Mouse (Mus musculus) inflammation-experienced regulatory T-cells, adult 6 months (primary cell): ENCODE data around the gene Eif4h. TPM values are rescaled to one million over a fixed set of nuclear protein-coding genes. Genes with fewer than 3 reads are reported as not detected.

Source experiments
- ATAC-seq: one replicate; pipeline ENCODE4 v1.8.0; 2017
- polyA plus RNA-seq, 3 experiments: library from polyadenylated mRNA; unstranded; fragments of 100-300 nt; shearing (Covaris generic); gene quantifications; one replicate each; pipeline ENCODE4 v1.2.1; 2017

Eif4h gene
- polyA plus RNA-seq, 3 experiments from 2014 or later = 92.8 to 133 (median 95.4) TPM

- ATAC-seq = no peak
These were observed 8.1 kb upstream of the Eif4h start for GRCm38 (mm10) chr5:134647394-134647793.

- no peak for ATAC-seq
These were observed 7.2 kb upstream of the Eif4h start for GRCm38 (mm10) chr5:134646461-134646860.

- no peak for ATAC-seq
These were observed 5.4 kb upstream of the Eif4h start for GRCm38 (mm10) chr5:134644643-134645118.

DNA sequence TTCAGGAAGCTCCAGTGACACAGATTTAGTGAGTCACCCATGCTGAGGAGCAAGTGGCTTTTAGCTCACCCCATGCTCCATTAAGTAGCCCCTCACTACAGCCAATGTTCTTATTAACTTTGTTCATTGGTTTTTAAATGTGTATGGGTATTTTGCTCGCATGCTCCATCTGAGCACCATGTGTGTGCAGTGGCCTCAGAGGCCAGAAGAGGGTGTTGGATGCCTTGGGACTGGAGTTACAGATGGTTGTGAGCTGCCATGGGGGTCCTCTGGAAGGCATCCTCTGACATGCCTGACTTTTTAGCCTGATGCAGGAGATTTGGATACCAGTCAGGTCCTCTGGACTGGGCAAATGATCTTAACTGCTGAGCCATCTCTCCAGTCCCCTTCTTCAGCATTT lies 4.8 kb upstream of the Eif4h start:
- ATAC-seq = no peak

- no peak for ATAC-seq
These were observed 1.1 kb upstream of the Eif4h start for GRCm38 (mm10) chr5:134640371-134640770.

DNA sequence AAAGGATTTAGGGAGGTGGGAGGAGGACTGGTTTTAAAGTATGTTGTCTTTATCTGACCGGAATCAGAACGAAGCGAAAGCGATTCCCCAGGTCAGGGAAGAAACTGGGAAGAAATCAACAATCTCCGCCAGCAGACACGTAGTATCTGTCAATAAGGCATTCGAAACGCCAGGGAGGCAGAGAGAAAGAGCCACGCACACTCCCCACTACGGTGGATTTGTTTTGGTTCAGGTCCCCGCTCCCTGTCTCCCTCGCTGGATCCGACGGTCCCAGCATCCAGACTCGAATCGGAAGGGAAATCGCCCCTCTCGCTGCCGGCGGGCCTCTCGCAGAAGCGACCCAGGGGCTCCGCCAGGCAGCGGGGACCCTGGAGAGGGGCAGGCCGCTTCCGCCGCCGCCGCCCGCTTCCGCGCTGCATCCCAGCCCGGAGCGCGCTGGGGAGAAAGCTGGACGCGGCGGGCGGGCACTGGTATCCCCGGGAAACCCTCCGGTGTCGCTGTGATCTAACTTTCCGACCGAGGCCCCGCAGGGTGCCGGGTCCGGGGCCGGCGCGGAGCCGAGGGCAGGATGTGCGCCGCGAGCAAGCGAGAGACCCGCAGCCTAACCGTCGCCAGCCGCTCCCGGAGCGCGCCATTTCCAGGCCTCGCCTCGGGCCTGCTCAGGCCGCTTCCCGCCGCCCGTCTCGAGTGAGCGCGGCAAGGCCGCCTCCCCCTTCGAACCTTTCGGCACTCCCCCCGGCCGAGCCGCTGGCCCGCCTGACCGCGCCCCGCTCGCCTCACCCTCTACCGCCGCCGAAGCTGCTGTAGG lies 625 bp downstream of the Eif4h start:
- ATAC-seq = peak; percentile 57

DNA sequence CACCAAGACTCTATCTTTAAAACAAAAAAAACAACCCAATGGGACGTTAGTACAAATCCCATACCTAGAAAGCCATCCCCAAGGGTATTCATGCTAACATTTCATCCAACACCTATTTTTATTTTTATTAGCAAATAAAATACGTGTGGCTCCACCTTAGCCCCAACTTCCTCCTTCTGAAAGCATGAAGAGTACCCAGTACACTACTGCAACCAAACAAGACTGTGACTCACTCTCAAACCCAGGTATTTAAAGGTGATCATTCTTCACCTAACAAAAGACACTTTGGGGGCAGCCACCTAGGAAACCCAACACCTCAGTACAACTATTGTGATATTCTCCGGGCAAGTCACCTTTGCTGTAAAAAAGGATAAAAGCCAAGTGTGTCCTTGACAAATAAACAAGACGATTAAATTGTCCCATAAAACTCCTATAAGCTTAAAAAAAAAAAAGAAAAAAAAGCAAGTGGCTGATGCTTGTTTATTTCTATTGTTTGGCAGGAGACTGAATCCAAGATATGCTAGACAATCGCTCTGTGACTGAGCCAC lies 1.4 kb downstream of the Eif4h start:
- peak; percentile 13 for ATAC-seq

DNA sequence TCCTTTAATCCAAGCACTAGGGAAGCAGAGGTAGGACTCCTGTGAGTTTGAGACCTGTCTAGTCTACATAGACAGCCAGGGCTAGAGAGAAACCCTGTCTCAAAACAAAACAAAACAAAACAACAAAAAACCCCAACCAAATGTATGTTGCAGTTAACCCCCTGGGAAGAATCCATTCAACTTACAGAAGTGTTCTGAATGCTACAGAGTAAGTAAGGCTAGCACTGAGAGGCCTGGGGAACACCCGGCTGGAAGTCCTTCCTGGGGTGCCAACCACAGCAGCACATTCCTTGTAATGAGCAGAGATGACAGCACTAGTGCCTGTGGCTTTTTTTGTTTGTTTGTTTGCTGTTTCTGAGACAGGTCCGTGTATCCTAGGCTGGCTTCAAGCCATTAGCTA lies 6.4 kb downstream of the Eif4h start:
- no peak for ATAC-seq

DNA sequence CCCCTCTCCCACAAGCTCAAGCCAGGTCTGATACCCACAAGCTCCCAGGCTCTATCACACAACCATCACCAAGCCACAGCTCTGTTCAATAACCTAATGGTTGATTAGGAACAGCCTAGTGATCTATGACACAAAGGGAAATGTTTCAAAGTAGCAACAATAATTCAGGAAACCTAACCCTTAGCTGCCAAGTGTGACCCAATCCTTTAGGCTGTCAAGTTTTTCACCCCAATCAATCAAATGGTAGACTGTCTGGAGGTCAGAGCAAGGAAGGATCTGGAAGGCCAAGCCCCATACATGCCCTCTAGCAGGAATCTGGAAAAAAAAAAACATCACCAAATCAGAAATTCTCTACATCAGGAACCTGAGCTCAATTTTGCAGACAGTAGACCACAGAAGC lies 8.5 kb downstream of the Eif4h start:
- no peak for ATAC-seq

DNA sequence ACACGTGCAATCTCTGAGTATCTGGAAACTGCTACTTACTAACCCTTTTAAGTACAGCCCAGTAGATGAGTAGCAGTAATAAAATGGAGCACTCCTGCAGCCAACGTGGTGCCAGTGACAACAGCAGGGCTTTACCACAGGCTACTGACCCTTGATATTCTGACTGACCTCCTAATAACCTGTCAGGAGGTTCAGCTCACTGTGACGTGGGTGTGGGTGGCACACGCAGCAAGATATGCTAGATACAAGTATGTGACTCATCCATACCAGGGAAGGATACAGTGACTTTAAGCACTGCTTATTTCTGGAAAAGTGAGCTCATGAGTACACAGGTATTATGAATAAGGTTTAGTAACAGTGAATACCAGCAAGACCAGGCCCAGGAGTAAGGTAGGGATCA lies 9.8 kb downstream of the Eif4h start:
- ATAC-seq = no peak

GRCm38 (mm10) chr5:134622069-134622468 lies 17.2 kb downstream of the Eif4h start:
- ATAC-seq = no peak

GRCm38 (mm10) chr5:134621099-134621640 lies 18.1 kb downstream of the Eif4h start:
- no peak for ATAC-seq

- no peak for ATAC-seq
These were observed 18.8 kb downstream of the Eif4h start for GRCm38 (mm10) chr5:134620457-134620856.

- ATAC-seq = peak; percentile 62
These were observed 22.2 kb downstream of the Eif4h start for GRCm38 (mm10) chr5:134617071-134617470.

DNA sequence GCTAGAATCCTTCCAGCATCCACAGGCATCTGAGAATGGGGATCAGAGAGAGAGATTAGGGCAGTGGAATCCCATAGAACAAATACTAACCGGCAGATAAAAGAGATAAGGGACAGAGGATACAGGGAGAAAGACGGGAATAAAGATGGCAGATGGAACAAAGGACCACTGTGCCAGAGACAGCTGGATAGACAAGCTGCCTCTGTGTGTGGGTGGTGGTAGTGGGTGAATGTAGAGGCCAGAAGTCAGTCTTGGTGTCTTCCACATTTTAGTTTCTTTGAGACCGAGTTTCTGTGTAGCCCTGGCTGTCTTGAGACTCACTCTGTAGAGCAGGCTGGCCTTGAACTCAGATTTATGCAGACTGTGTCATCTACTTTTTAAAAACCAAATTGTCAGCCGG lies 23.5 kb downstream of the Eif4h start:
- ATAC-seq = no peak

GRCm38 (mm10) chr5:134615380-134615779 lies 23.9 kb downstream of the Eif4h start:
- no peak for ATAC-seq

GRCm38 (mm10) chr5:134614802-134615201 lies 24.5 kb downstream of the Eif4h start, which contains the start of gene Lat2:
Lat2 (minus strand) TSS chr5:134615025.
- ATAC-seq = peak; percentile 51

GRCm38 (mm10) chr5:134614296-134614695 lies 25.0 kb downstream of the Eif4h start:
- no peak for ATAC-seq

DNA sequence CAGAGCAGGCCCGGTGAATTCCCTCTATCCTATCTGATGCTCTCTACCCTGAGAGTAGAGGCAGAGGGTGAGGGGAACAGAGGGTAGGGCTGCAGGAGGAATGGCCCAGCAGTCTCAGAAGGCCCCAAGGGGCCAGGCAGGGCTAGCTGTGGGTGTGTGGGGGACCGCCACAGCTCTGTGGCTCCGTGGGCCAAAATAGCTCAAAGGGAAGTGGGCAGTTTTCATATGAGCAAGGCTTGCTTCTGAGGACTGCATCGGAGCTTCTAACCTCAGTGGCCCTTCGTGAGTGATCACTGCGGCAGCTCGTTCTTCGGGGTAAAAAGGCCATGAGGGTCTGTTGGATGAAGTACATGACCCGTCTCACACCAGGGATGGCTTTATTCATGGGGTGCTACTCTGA lies 25.6 kb downstream of the Eif4h start:
- ATAC-seq = no peak

GRCm38 (mm10) chr5:134611810-134612521 lies 27.3 kb downstream of the Eif4h start:
- ATAC-seq = no peak

DNA sequence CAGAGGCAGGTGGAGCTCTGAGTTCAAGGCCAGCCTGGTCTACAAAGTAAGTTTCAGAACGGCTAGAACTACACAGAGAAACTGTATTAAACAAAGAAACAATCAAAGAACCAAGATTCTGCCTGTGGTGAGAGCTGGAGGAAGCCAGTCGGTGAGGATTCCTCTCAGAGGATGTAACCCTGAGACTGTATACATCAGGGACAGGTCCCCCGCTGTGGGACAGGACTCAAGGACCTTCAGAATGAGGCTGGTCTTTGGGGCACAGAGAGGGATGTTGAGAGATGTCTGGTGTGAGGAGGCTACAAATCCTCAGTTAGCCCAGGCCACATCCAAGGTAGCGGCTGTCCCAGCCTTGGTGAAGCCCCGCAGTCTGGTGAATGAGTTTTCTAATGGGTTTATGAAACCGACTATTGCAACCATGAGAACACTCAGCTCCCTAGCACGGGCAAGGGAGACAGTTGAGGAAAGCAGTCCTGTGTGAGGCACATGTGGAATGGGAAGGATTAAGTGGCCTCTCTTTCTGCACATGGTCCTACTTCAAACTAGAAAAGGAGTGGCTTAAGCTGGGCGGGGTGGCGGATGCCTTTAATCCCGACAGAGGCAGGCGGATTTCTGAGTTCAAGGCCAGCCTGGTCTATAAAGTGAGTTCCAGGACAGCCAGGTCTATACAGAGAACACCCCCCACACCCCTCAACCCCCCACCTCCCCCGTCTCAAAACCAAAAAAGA lies 29.2 kb downstream of the Eif4h start:
- no peak for ATAC-seq

- ATAC-seq = no peak
These were observed 32.2 kb downstream of the Eif4h start for GRCm38 (mm10) chr5:134607121-134607520.

GRCm38 (mm10) chr5:134606314-134606713 lies 33.0 kb downstream of the Eif4h start:
- ATAC-seq = no peak
